Mouse (Mus musculus) hindbrain, embryonic 11.5 days (tissue): ENCODE measurements around the gene Fem1a. TPM values are rescaled to one million over a fixed set of nuclear protein-coding genes. Genes with fewer than 3 reads are reported as not detected.

ENCODE experiments used
- ATAC-seq: fragments of 200-750 bp; cut with Nextera tagmentation; 2 replicates; pipeline ENCODE4 v1.8.0; 2017; ENCODE audit warnings: mild to moderate bottlenecking, moderate TSS enrichment, moderate library complexity; ENCODE audit not compliant: low FRiP score
- DNase-seq: peaks from one replicate; pipeline ENCODE4 v3.0.0-alpha.2; 2015; ENCODE audit warnings: low spot score
- H3K27ac ChIP-seq: fragments of 300-500 bp; sonication (generic); 2 replicates; pipeline ENCODE4 v1.5.1; 2014; ENCODE audit warnings: mild to moderate bottlenecking, low read depth, low read length
- H3K27me3 ChIP-seq: fragments of 300-500 bp; sonication (generic); 2 replicates; pipeline ENCODE4 v1.6.1; 2014; ENCODE audit warnings: mild to moderate bottlenecking, low read length, moderate library complexity, mixed read lengths; ENCODE audit not compliant: control insufficient read depth, insufficient read depth
- H3K36me3 ChIP-seq: fragments of 300-500 bp; sonication (generic); 2 replicates; pipeline ENCODE4 v1.6.1; 2014; ENCODE audit warnings: mild to moderate bottlenecking, low read length, moderate library complexity, mixed read lengths; ENCODE audit not compliant: control insufficient read depth, insufficient read depth
- H3K4me1 ChIP-seq: fragments of 300-500 bp; sonication (generic); replicated peaks from 2 replicates; pipeline ENCODE4 v1.6.1; 2014; ENCODE audit warnings: low read length, mixed read lengths; ENCODE audit not compliant: control insufficient read depth, insufficient read depth
- H3K4me2 ChIP-seq: fragments of 300-500 bp; sonication (generic); replicated peaks from 2 replicates; pipeline ENCODE4 v1.6.1; 2014; ENCODE audit warnings: mild to moderate bottlenecking, low read depth, low read length
- H3K4me3 ChIP-seq: fragments of 300-500 bp; sonication (generic); 2 replicates; pipeline ENCODE4 v1.5.1; 2014; ENCODE audit warnings: low read depth, low read length
- H3K9ac ChIP-seq: fragments of 300-500 bp; sonication (generic); 2 replicates; pipeline ENCODE4 v1.6.1; 2014; ENCODE audit warnings: low read depth, low read length
- H3K9me3 ChIP-seq: fragments of 300-500 bp; sonication (generic); 2 replicates; pipeline ENCODE4 v1.6.1; 2016; ENCODE audit warnings: low read length; ENCODE audit not compliant: control insufficient read depth
- WGBS: fragments of 180-500 bp; shearing (Covaris S2); extraction: QIAGEN DNeasy Blood & Tissue Kit; methylation state at CpG from one replicate; pipeline ENCODE4 v1.1.7; 2014; 5-methylcytosine and 5-hydroxymethylcytosine counted together
- microRNA counts: library from miRNA; unstranded; fragments of <30 nt; microRNA quantifications from one replicate; lab custom pipeline; 2015
- polyA plus RNA-seq: library from polyadenylated mRNA; unstranded; fragments of >200 nt; fragmentation: Nextera tagmentation; extraction: Ambion mirVana; gene quantifications from 2 replicates; pipeline ENCODE4 v1.2.1, GENCODE M21; 2014

Fem1a gene
- polyA plus RNA-seq, 1 experiment from 2014 or later, result 12.8 TPM

DNA sequence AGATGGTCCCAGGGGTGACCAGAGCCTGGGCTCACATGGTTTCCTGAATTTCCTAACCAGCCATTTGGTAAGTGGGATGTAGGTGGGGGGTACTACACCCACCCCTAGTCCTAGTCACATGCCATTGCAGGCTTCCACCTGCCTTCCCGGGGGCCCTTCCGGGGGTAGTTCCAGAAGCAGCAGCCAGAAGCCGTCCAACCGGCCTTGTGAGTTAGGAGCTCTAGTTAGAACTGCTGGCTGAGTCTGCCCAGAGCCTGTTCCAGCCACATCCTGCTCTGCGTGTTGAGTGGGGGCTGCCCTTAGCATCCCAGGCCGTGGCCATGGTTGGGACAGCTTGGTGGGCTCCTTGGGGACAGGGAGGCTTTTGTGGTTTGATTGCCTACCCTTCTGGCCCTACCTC is 51.5 kb downstream of the Fem1a start:
- Histone ChIP-seq H3K9me3 (no peaks in the 10 kb centered on the region), H3K36me3 (peaks cover 7% of the 10 kb centered on the region; the same call in 1 of the 2 replicates), H3K27me3 (no peaks in the 10 kb centered on the region), H3K4me3 (no peak overlapping the region), H3K4me1 (peaks cover 12% of the 10 kb centered on the region; the same call in 1 of the 2 replicates), H3K9ac (0 out of 2 replicates have a peak overlapping the region, but pooled peaks have one; percentile 19), H3K4me2 (no peak overlapping the region), H3K27ac (no peak overlapping the region)
- DNase-seq (no peak), ATAC-seq (no peak)
- WGBS, result 75% methylated on average over 6 of the region's 6 CpGs

DNA sequence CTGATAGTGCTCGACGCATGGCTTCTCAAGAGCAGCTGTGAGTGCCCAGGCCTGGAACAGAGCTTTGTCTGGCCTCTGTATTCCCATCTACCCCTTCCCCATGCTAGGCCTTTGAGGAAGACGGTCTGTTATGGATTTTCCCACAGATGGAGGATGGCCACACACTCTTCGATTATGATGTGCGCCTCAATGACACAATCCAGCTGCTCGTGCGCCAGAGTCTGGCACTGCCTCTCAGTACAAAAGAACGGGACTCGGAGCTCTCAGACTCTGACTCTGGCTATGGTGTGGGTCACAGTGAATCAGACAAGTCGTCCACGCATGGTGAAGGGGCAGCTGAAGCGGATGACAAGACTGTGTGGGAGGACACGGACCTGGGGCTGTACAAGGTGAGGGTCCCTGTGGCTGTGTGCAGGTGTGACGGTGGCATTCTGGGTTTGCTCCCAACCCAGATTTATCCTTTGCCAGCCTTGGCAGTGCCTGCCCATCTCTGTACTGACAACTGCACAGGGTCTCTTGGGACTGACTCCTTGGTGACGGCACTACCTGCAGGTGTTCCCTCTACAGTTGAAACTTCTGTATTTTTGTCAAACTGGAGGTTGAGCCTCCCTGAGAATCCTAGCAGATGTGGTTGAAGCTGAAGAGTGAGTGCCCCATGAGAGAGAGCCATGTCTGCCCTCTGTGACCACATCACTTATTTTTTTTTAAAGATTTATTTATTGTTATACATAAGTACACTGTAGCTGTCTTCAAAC is 52.8 kb downstream of the Fem1a start:
- peaks cover 7% of the 10 kb centered on the region; the same call in 1 of the 2 replicates for H3K36me3 ChIP-seq
- no peaks in the 10 kb centered on the region for H3K27me3 ChIP-seq
- 96% methylated on average over 15 of the region's 15 CpGs for WGBS
- H3K4me2 ChIP-seq, result no peak overlapping the region
- H3K27ac ChIP-seq, result no peak overlapping the region
- peaks cover 8% of the 10 kb centered on the region; the same call in 1 of the 2 replicates for H3K4me1 ChIP-seq
- H3K9ac ChIP-seq, result no peak overlapping the region
- DNase-seq, result no peak
- ATAC-seq, result no peak
- no peaks in the 10 kb centered on the region for H3K9me3 ChIP-seq
- H3K4me3 ChIP-seq, result no peak overlapping the region

MicroRNAs within 50 kb of the gene (microRNA counts, 519-probe panel; counts per million panel counts)
- microRNA mmu-miR-7b (lab: Ali Mortazavi, UCI), result not detected

Other genes starting within 250 kb of the Fem1a start
- 112 and 114 TPM in 2 replicates for gene Sh3gl1, start 220.2 kb upstream of the Fem1a start, polyA plus RNA-seq
- 16.1 and 18.9 TPM in 2 replicates for gene Chaf1a, start 216.4 kb upstream of the Fem1a start, polyA plus RNA-seq
- 50.6 and 51.1 TPM in 2 replicates for gene Ubxn6, start 181.8 kb upstream of the Fem1a start, polyA plus RNA-seq
- 100 and 113 TPM in 2 replicates for gene Hdgfl2, start 177.2 kb upstream of the Fem1a start, polyA plus RNA-seq
- 0.07 and 0.09 TPM in 2 replicates for gene Plin4, start 147.0 kb upstream of the Fem1a start, polyA plus RNA-seq
- 0.20 and 0.28 TPM in 2 replicates for gene Plin5, start 139.2 kb upstream of the Fem1a start, polyA plus RNA-seq
- 0.21 TPM in 1 of 2 replicates, not detected in the other for gene Lrg1, start 134.8 kb upstream of the Fem1a start, polyA plus RNA-seq
- 2.5 and 2.6 TPM in 2 replicates for gene Sema6b, start 116.5 kb upstream of the Fem1a start, polyA plus RNA-seq
- 8.5 and 9.9 TPM in 2 replicates for gene Tnfaip8l1, start 94.3 kb upstream of the Fem1a start, polyA plus RNA-seq
- 62.1 and 62.9 TPM in 2 replicates for gene Mydgf, start 72.9 kb upstream of the Fem1a start, polyA plus RNA-seq
- 26.2 and 27.6 TPM in 2 replicates for gene Dpp9, start 37.9 kb upstream of the Fem1a start, polyA plus RNA-seq
- 2.1 and 2.7 TPM in 2 replicates for gene Ticam1, start 20.0 kb downstream of the Fem1a start, polyA plus RNA-seq
- 25.0 and 26.2 TPM in 2 replicates for gene Plin3, start 36.1 kb downstream of the Fem1a start, polyA plus RNA-seq
- gene Arrdc5, start 43.5 kb downstream of the Fem1a start, polyA plus RNA-seq, result not detected in 2 replicates
- gene Uhrf1, start 46.5 kb downstream of the Fem1a start, polyA plus RNA-seq, result 77.7 and 95.9 TPM in 2 replicates
- gene Kdm4b, start 69.3 kb downstream of the Fem1a start, polyA plus RNA-seq, result 33.7 and 39.0 TPM in 2 replicates
- gene Ptprs, start 219.7 kb downstream of the Fem1a start, polyA plus RNA-seq, result 142 and 156 TPM in 2 replicates